ENCODE assay signal across 25 mouse cellular contexts in genomic region chr4:83979088-83979487, GRCm38 (mm10).
"Had no signal": no experiment of that assay in that cellular context is flagged by ENCODE, and none has a peak within 500 bp of the region (broad histone marks: within the 10 kb centered on the region; RNA-seq: fewer than 3 reads in every experiment).

No protein-coding gene starts in this region.

- H3K27ac ChIP-seq: gastrocnemius, adult 2 months; heart, embryonic 13.5 days; heart, embryonic 15.5 days; hindbrain, embryonic 13.5 days; hindbrain, embryonic 15.5 days; hindbrain, postnatal 0 days; kidney, embryonic 15.5 days; kidney, postnatal 0 days; limb, embryonic 13.5 days; limb, embryonic 15.5 days had no signal

- H3K4me1 ChIP-seq: hindbrain, embryonic 15.5 days had no signal

- H3K4me2 ChIP-seq: heart, embryonic 11.5 days; heart, embryonic 13.5 days; heart, embryonic 15.5 days; hindbrain, embryonic 13.5 days; hindbrain, embryonic 15.5 days; kidney, embryonic 15.5 days; limb, embryonic 13.5 days; limb, embryonic 15.5 days had no signal

- ATAC-seq: hindbrain, postnatal 0 days; intestine, embryonic 16.5 days had no signal

- H3K36me3 ChIP-seq: heart, embryonic 13.5 days; heart, embryonic 15.5 days; hindbrain, embryonic 13.5 days; hindbrain, embryonic 15.5 days; kidney, embryonic 15.5 days; limb, embryonic 13.5 days; limb, embryonic 15.5 days had no signal

- H3K27me3 ChIP-seq: heart, embryonic 15.5 days; hindbrain, embryonic 15.5 days; kidney, embryonic 15.5 days; limb, embryonic 15.5 days had no signal

- H3K4me3 ChIP-seq: gastrocnemius, adult 2 months; heart, embryonic 13.5 days; heart, embryonic 15.5 days; hindbrain, embryonic 13.5 days; hindbrain, embryonic 15.5 days; kidney, embryonic 15.5 days; limb, embryonic 13.5 days; limb, embryonic 15.5 days had no signal

- DNase-seq: gastrocnemius, postnatal 10 days; gastrocnemius, postnatal 25 days; heart, adult 18-20 months; heart, postnatal 14 days; heart, postnatal 36 days; kidney, adult 11 months; kidney, adult 2 months; kidney, adult 9 months; kidney, postnatal 14 days; kidney, postnatal 36 days; layer of hippocampus, adult 9-11 months; layer of hippocampus, postnatal 36 days; left cerebral cortex, postnatal 4 days had no signal

- H3K9me3 ChIP-seq: heart, embryonic 13.5 days; heart, embryonic 15.5 days; hindbrain, embryonic 13.5 days; hindbrain, embryonic 15.5 days; kidney, embryonic 15.5 days; limb, embryonic 15.5 days had no signal
